Mouse (Mus musculus) monocyte, adult 5-6 weeks (primary cell): ENCODE results near the gene Ern2. TPM values are rescaled to one million over a fixed set of nuclear protein-coding genes. Genes with fewer than 3 reads are reported as not detected.

Experiments used
- ATAC-seq: fragments of 153-309, 156-312 bp; replicated peaks from 2 replicates; pipeline ENCODE4 v1.8.0; 2017; ENCODE audit warnings: mild to moderate bottlenecking; ENCODE audit not compliant: low TSS enrichment, insufficient number of reproducible peaks, severe bottlenecking, poor library complexity, low FRiP score
- total RNA-seq: library from RNA; stranded (forward); fragments of 200-1000, 200-491, 200-594 nt; gene quantifications from 3 replicates; pipeline ENCODE4 v1.2.3, GENCODE M21; 2017

Ern2 gene
- total RNA-seq, 1 experiment from 2014 or later: not detected

- no peak for ATAC-seq
These were observed 18.8 kb downstream of the Ern2 start for GRCm38 (mm10) chr7:122167203-122167602.

- ATAC-seq: no peak
These were observed 22.2 kb downstream of the Ern2 start for GRCm38 (mm10) chr7:122163766-122164165.

- no peak for ATAC-seq
These were observed 26.0 kb downstream of the Ern2 start for GRCm38 (mm10) chr7:122160037-122160436.

- peak; percentile 63 for ATAC-seq
These were observed 26.8 kb downstream of the Ern2 start, which contains the start of gene Plk1 for GRCm38 (mm10) chr7:122158915-122159902. Plk1 (plus strand) TSS chr7:122159439.

- ATAC-seq: no peak
These were observed 27.5 kb downstream of the Ern2 start for GRCm38 (mm10) chr7:122158488-122158887.

- ATAC-seq: no peak
These were observed 33.5 kb downstream of the Ern2 start for GRCm38 (mm10) chr7:122152473-122152872.

GRCm38 (mm10) chr7:122140991-122141390 is 45.0 kb downstream of the Ern2 start:
- no peak for ATAC-seq

- ATAC-seq: no peak
These were observed 47.8 kb downstream of the Ern2 start for GRCm38 (mm10) chr7:122138190-122138589.

GRCm38 (mm10) chr7:122137071-122137470 is 48.9 kb downstream of the Ern2 start:
- ATAC-seq: no peak

- ATAC-seq: no peak
These were observed 50.9 kb downstream of the Ern2 start for GRCm38 (mm10) chr7:122135070-122135469.

- ATAC-seq: no peak
These were observed 52.7 kb downstream of the Ern2 start for GRCm38 (mm10) chr7:122133338-122133625.

- ATAC-seq: peak; percentile 99
These were observed 53.3 kb downstream of the Ern2 start, which contains the start of the genes Palb2 and Dctn5 for GRCm38 (mm10) chr7:122132497-122133337. Palb2 (minus strand) TSS chr7:122132985. Dctn5 (plus strand) TSS chr7:122133041.

GRCm38 (mm10) chr7:122131834-122132233 is 54.2 kb downstream of the Ern2 start:
- ATAC-seq: no peak

GRCm38 (mm10) chr7:122126946-122127345 is 59.1 kb downstream of the Ern2 start:
- no peak for ATAC-seq

- no peak for ATAC-seq
These were observed 60.4 kb downstream of the Ern2 start for GRCm38 (mm10) chr7:122125636-122126035.

GRCm38 (mm10) chr7:122123518-122123917 is 62.5 kb downstream of the Ern2 start:
- no peak for ATAC-seq
